12 mouse cellular contexts compared by ENCODE assay signal in genomic region chr2:168491791-168492190, GRCm38 (mm10).
DNase-seq lines count a peak whose midpoint lies in the region; ATAC-seq and TF ChIP-seq lines count a peak whose summit lies in the region.
"Had no signal": no experiment of that assay in that cellular context is flagged by ENCODE, and none has a peak within 500 bp of the region (broad histone marks: within the 10 kb centered on the region; RNA-seq: fewer than 3 reads in every experiment).

No protein-coding gene starts in this region.

- H3K4me1 ChIP-seq in heart, embryonic 10.5 days, result no peaks in the 10 kb centered on the region
- H3K4me1 ChIP-seq in embryonic facial prominence, embryonic 14.5 days (ENCODE audit: control insufficient read depth, insufficient read depth, low read length), result no peaks in the 10 kb centered on the region

- DNase-seq in heart, adult 11 months, result peak; percentile 98
- no peak for DNase-seq in heart, embryonic 10.5 days (ENCODE audit: low spot score)
- DNase-seq in embryonic facial prominence, embryonic 14.5 days (ENCODE audit: low spot score), result peak; percentile 39
- peak; percentile 67 for DNase-seq in induced T-regulatory cell, adult 2 months (ENCODE audit: low read depth)
- DNase-seq in urinary bladder, postnatal 25 days (ENCODE audit: low spot score), result no peak
- DNase-seq in thymus, postnatal 14 days, result no peak
- DNase-seq: cerebellum, postnatal 25 days had no signal

- 66% methylated on average over 7 of the region's 7 CpGs for WGBS in heart, embryonic 10.5 days
- WGBS in embryonic facial prominence, embryonic 14.5 days, result 49% methylated on average over 7 of the region's 7 CpGs

- no peak for TF ChIP-seq CTCF in C2C12 (IDR thresholded peaks at IDR 0.05; ENCODE audit: control insufficient read depth, insufficient read depth, insufficient read length)

- H3K27me3 ChIP-seq in heart, embryonic 10.5 days (ENCODE audit: insufficient read depth, poor library complexity, severe bottlenecking), result peaks cover 37% of the 10 kb centered on the region
- no peaks in the 10 kb centered on the region for H3K27me3 ChIP-seq in C2C12 (ENCODE audit: control insufficient read depth, insufficient read depth, insufficient read length)
- H3K27me3 ChIP-seq in embryonic facial prominence, embryonic 14.5 days (replicated peaks; ENCODE audit: control insufficient read depth, insufficient read depth, low read length), result no peaks in the 10 kb centered on the region
- H3K27me3 ChIP-seq: CH12.LX; limb, embryonic 15.5 days had no signal

- H3K79me2 ChIP-seq in C2C12 (ENCODE audit: control insufficient read depth, insufficient read depth), result no peaks in the 10 kb centered on the region

- no peaks in the 10 kb centered on the region for H3K79me3 ChIP-seq in C2C12 (ENCODE audit: low read depth)

- no peak overlapping the region for H3K27ac ChIP-seq in heart, embryonic 10.5 days
- no peak overlapping the region for H3K27ac ChIP-seq in embryonic facial prominence, embryonic 14.5 days (replicated peaks; ENCODE audit: low read depth, low read length)
- H3K27ac ChIP-seq: limb, embryonic 15.5 days had no signal

- 0 out of 2 replicates have a peak, but pooled peaks have one; percentile 44 for ATAC-seq in embryonic facial prominence, embryonic 14.5 days (ENCODE audit: low read depth)
- ATAC-seq in megakaryocyte, adult 5-6 weeks (ENCODE audit: poor library complexity, severe bottlenecking), result no peak
- ATAC-seq: forebrain, embryonic 14.5 days had no signal

- H3K4me2 ChIP-seq in embryonic facial prominence, embryonic 14.5 days (ENCODE audit: low read depth, low read length), result no peak overlapping the region
- H3K4me2 ChIP-seq: limb, embryonic 15.5 days had no signal

- H3K9ac ChIP-seq in embryonic facial prominence, embryonic 14.5 days (ENCODE audit: low read depth, low read length), result peak overlapping the region; percentile 14; the same call in 1 of the 2 replicates
- H3K9ac ChIP-seq: limb, embryonic 15.5 days had no signal

- no peaks in the 10 kb centered on the region for H3K9me3 ChIP-seq in heart, embryonic 10.5 days
- no peaks in the 10 kb centered on the region for H3K9me3 ChIP-seq in embryonic facial prominence, embryonic 14.5 days (ENCODE audit: control insufficient read depth, low read length)
- H3K9me3 ChIP-seq: limb, embryonic 15.5 days had no signal

- H3K4me3 ChIP-seq in heart, embryonic 10.5 days, result no peak overlapping the region
- no peak overlapping the region for H3K4me3 ChIP-seq in C2C12 (ENCODE audit: insufficient read depth, poor library complexity, severe bottlenecking)
- no peak overlapping the region for H3K4me3 ChIP-seq in embryonic facial prominence, embryonic 14.5 days (ENCODE audit: low read depth, low read length)
- H3K4me3 ChIP-seq: limb, embryonic 15.5 days had no signal

- no peak overlapping the region for H3ac ChIP-seq in C2C12 (ENCODE audit: control insufficient read depth, insufficient read length, low read depth)

- H3K36me3 ChIP-seq in heart, embryonic 10.5 days, result 0 out of 2 replicates have a peak, but pooled peaks cover 13% of the 10 kb centered on the region
- H3K36me3 ChIP-seq in C2C12 (ENCODE audit: control insufficient read depth, insufficient read depth), result no peaks in the 10 kb centered on the region
- no peaks in the 10 kb centered on the region for H3K36me3 ChIP-seq in embryonic facial prominence, embryonic 14.5 days (ENCODE audit: control insufficient read depth, insufficient read depth, low read length)
- H3K36me3 ChIP-seq: limb, embryonic 15.5 days had no signal

TF ChIP-seq in C2C12, 6 proteins besides CTCF, POLR2A, EP300 and RAD21:
- TF ChIP-seq FOSL1 (IDR thresholded peaks at IDR 0.05; ENCODE audit: insufficient read depth, low read length, poor library complexity, severe bottlenecking) (peak; percentile 60), USF1 (IDR thresholded peaks at IDR 0.05; ENCODE audit: low read depth) (peak; percentile 94), MYOD1 (IDR thresholded peaks at IDR 0.05; ENCODE audit: control insufficient read depth, insufficient read length, low read depth) (peak; percentile 87), CEBPB (IDR thresholded peaks at IDR 0.05; ENCODE audit: low read depth) (no peak), MYOG (IDR thresholded peaks at IDR 0.05; ENCODE audit: control insufficient read depth, extremely low read depth, insufficient read length) (no peak), MAX (IDR thresholded peaks at IDR 0.05) (peak; percentile 99)

Comparison
In these comparisons a context has a peak if more than half of its experiments do, and no peak if none do; other contexts are left out.
1. DNase-seq: peak in heart, adult 11 months (single experiment), embryonic facial prominence, embryonic 14.5 days (single experiment) and induced T-regulatory cell, adult 2 months (single experiment); none in heart, embryonic 10.5 days (single experiment), urinary bladder, postnatal 25 days (single experiment) and thymus, postnatal 14 days (single experiment).